Mouse (Mus musculus) neural tube, embryonic 15.5 days (tissue): ENCODE measurements at regions not wholly inside any gene's neighbourhood (a gene's known extent, or its start where the extent isn't known, plus 50 kb on each side); places are given as distances from the start of the nearest gene placed in this dataset.

Experiments
- ATAC-seq: fragments of 200-750 bp; cut with Nextera tagmentation; 2 replicates; pipeline ENCODE4 v1.8.0; 2017; ENCODE audit warnings: mild to moderate bottlenecking, moderate TSS enrichment, moderate library complexity; ENCODE audit not compliant: low FRiP score
- H3K27ac ChIP-seq: fragments of 300-500 bp; sonication (generic); replicated peaks from 2 replicates; pipeline ENCODE4 v1.5.1; 2015; ENCODE audit warnings: mild to moderate bottlenecking, inconsistent platforms
- H3K27me3 ChIP-seq: fragments of 300-500 bp; sonication (generic); replicated peaks from 2 replicates; pipeline ENCODE4 v1.6.1; 2015; ENCODE audit warnings: inconsistent platforms
- H3K36me3 ChIP-seq: fragments of 300-500 bp; sonication (generic); 2 replicates; pipeline ENCODE4 v1.6.1; 2015; ENCODE audit warnings: inconsistent platforms
- H3K4me1 ChIP-seq: fragments of 300-500 bp; sonication (generic); 2 replicates; pipeline ENCODE4 v1.6.1; 2015; ENCODE audit warnings: inconsistent platforms
- H3K4me2 ChIP-seq: fragments of 300-500 bp; sonication (generic); 2 replicates; pipeline ENCODE4 v1.6.1; 2015; ENCODE audit warnings: inconsistent platforms, mild to moderate bottlenecking, moderate library complexity
- H3K4me3 ChIP-seq: fragments of 300-500 bp; sonication (generic); replicated peaks from 2 replicates; pipeline ENCODE4 v1.5.1; 2015; ENCODE audit warnings: mild to moderate bottlenecking, inconsistent platforms
- H3K9ac ChIP-seq: fragments of 300-500 bp; sonication (generic); replicated peaks from 2 replicates; pipeline ENCODE4 v1.6.1; 2015; ENCODE audit warnings: mild to moderate bottlenecking, inconsistent platforms
- H3K9me3 ChIP-seq: fragments of 300-500 bp; sonication (generic); replicated peaks from 2 replicates; pipeline ENCODE4 v1.6.1; 2016; ENCODE audit warnings: inconsistent platforms
- WGBS: fragments of 180-500 bp; shearing (Covaris S2); methylation state at CpG from one replicate; pipeline ENCODE4 v1.1.7; 2015; ENCODE audit warnings: mixed read lengths; 5-methylcytosine and 5-hydroxymethylcytosine counted together

GRCm38 (mm10) chr1:105206216-105206615 is 150.3 kb downstream of the Rnf152 start:
- no peaks in the 10 kb centered on the region for H3K4me1 ChIP-seq
- no peak overlapping the region for H3K4me3 ChIP-seq
- no peak overlapping the region for H3K9ac ChIP-seq
- no peak overlapping the region for H3K4me2 ChIP-seq
- H3K27me3 ChIP-seq: no peaks in the 10 kb centered on the region
- ATAC-seq: no peak
- no peaks in the 10 kb centered on the region for H3K9me3 ChIP-seq
- H3K27ac ChIP-seq: no peak overlapping the region
- no peaks in the 10 kb centered on the region for H3K36me3 ChIP-seq

GRCm38 (mm10) chr1:105199305-105199704 is 157.2 kb downstream of the Rnf152 start:
- ATAC-seq: no peak
- Histone ChIP-seq H3K4me3 (no peak overlapping the region), H3K9me3 (no peaks in the 10 kb centered on the region), H3K27me3 (no peaks in the 10 kb centered on the region), H3K9ac (no peak overlapping the region), H3K4me1 (no peaks in the 10 kb centered on the region), H3K27ac (no peak overlapping the region), H3K4me2 (no peak overlapping the region), H3K36me3 (no peaks in the 10 kb centered on the region)
- WGBS: 84% methylated on average over 3 of the region's 3 CpGs

DNA sequence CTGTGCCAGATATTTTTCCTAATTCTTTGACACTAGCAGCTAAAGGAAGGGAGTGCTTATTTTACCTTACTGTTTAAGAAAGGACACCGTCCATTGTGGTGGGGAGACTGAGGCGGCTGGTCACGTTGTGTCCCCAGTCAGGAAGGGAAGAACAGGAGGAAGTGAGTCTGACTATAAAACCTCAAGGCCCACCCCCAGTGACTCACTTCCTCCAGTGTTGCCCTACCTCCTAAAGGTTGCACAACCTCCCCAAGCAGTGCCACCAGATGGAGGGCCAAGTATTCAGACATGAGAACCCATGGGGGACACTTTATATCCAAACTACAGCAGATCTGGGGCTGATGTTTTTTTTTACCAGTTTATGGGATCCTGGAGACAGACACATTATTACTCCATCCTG is 165.4 kb downstream of the Rnf152 start:
- H3K36me3 ChIP-seq: no peaks in the 10 kb centered on the region
- WGBS: 90% methylated on average over 3 of the region's 3 CpGs
- no peak for ATAC-seq

GRCm38 (mm10) chr1:105188920-105189266 is 167.6 kb downstream of the Rnf152 start:
- Histone ChIP-seq H3K4me3 (no peak overlapping the region), H3K27me3 (no peaks in the 10 kb centered on the region), H3K36me3 (no peaks in the 10 kb centered on the region), H3K9ac (no peak overlapping the region), H3K9me3 (no peaks in the 10 kb centered on the region), H3K4me2 (no peak overlapping the region), H3K27ac (no peak overlapping the region), H3K4me1 (no peaks in the 10 kb centered on the region)
- no peak for ATAC-seq

More for the DNA sequence above, 165.4 kb downstream of the Rnf152 start:
- Histone ChIP-seq H3K4me1 (no peaks in the 10 kb centered on the region), H3K27me3 (no peaks in the 10 kb centered on the region), H3K27ac (no peak overlapping the region), H3K9ac (no peak overlapping the region), H3K4me3 (no peak overlapping the region), H3K9me3 (no peaks in the 10 kb centered on the region), H3K4me2 (no peak overlapping the region)

GRCm38 (mm10) chr1:105188210-105188919 is 168.1 kb downstream of the Rnf152 start:
- Histone ChIP-seq H3K4me1 (no peaks in the 10 kb centered on the region), H3K4me3 (no peak overlapping the region), H3K4me2 (no peak overlapping the region), H3K36me3 (no peaks in the 10 kb centered on the region), H3K9ac (no peak overlapping the region), H3K27me3 (no peaks in the 10 kb centered on the region), H3K9me3 (no peaks in the 10 kb centered on the region), H3K27ac (no peak overlapping the region)
- no peak for ATAC-seq
- WGBS: 83% methylated on average over 3 of the region's 3 CpGs

DNA sequence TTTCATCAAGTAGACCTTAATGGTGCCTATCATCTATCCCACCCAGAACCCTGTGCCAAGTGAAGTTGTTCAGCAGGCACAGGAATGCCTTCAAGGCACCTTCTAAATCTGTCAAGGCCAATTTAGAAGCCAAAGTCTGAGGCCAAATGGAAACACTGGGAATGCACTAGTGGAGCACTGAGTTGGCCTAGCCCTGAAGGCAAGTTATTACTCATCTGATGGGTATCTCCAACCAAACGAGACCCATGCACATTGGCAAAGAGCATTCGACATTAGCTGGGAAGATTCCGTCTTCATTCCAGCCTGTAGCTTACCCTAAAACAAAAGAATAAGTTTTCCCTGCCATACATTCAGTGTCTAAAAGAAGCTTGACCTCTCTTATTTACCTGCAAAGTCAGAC is 172.0 kb downstream of the Rnf152 start:
- H3K4me2 ChIP-seq: no peak overlapping the region
- H3K9ac ChIP-seq: no peak overlapping the region
- 90% methylated on average over 3 of the region's 3 CpGs for WGBS

GRCm38 (mm10) chr1:105179371-105179823 is 177.1 kb downstream of the Rnf152 start:
- H3K36me3 ChIP-seq: no peaks in the 10 kb centered on the region
- ATAC-seq: peak; percentile 63; the same call in 1 of the 2 replicates
- no peak overlapping the region for H3K27ac ChIP-seq
- no peaks in the 10 kb centered on the region for H3K9me3 ChIP-seq
- H3K4me3 ChIP-seq: no peak overlapping the region
- H3K9ac ChIP-seq: no peak overlapping the region
- no peaks in the 10 kb centered on the region for H3K27me3 ChIP-seq
- 48% methylated on average over 3 of the region's 3 CpGs for WGBS
- H3K4me1 ChIP-seq: peaks cover 13% of the 10 kb centered on the region
- no peak overlapping the region for H3K4me2 ChIP-seq

More for the DNA sequence above, 172.0 kb downstream of the Rnf152 start:
- H3K9me3 ChIP-seq: no peaks in the 10 kb centered on the region
- no peak overlapping the region for H3K27ac ChIP-seq
- no peaks in the 10 kb centered on the region for H3K36me3 ChIP-seq
- no peak; the same call in 1 of the 2 replicates for ATAC-seq
- no peak overlapping the region for H3K4me3 ChIP-seq
- H3K4me1 ChIP-seq: peaks cover under 1% of the 10 kb centered on the region
- no peaks in the 10 kb centered on the region for H3K27me3 ChIP-seq

DNA sequence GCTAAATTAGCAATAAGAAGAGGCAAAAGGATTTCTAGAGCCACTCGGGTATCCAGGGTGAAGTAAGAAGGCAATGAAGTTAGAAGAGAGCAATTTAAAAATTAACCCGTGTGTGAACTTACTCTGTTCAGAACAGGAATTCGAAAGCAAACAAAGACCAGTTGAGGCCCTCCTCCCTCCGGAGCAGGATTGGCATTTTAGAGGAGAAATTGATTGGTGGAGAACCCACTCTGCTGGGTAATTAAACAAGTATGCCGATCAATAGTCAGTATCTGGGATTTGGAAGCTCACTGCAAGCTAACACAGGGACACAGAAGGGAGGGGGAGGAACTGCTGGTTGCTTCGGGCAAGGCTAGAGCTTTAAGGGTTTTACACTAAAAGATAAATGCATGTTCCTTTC is 177.7 kb downstream of the Rnf152 start:
- Histone ChIP-seq H3K36me3 (no peaks in the 10 kb centered on the region), H3K9me3 (no peaks in the 10 kb centered on the region), H3K4me1 (peaks cover 13% of the 10 kb centered on the region), H3K4me3 (no peak overlapping the region), H3K4me2 (no peak overlapping the region), H3K27ac (peak overlapping the region; percentile 34), H3K27me3 (no peaks in the 10 kb centered on the region), H3K9ac (no peak overlapping the region)
- WGBS: 16% methylated on average over 6 of the region's 6 CpGs
- ATAC-seq: peak; percentile 65

DNA sequence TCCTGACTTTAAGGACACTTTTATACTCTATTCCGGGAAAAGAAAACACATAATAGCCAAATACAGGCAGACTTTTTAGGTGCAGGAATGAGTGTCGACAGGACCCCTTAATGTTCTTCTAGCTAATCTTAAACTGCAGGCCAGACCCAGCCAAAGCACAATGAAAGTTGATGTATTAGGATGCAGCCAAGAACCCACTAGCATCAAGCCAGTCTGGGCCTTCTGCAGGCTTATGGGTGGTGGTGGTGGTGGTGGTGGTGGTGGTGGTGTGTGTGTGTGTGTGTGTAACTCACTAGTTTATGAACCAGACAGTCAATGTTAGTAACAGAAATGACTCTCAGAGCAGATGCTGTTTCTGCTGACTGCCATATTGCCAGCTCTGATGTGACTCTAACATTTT is 178.6 kb downstream of the Rnf152 start:
- Histone ChIP-seq H3K4me1 (peaks cover 13% of the 10 kb centered on the region), H3K9ac (no peak overlapping the region), H3K4me2 (no peak overlapping the region), H3K27ac (no peak overlapping the region), H3K4me3 (no peak overlapping the region), H3K36me3 (no peaks in the 10 kb centered on the region), H3K9me3 (no peaks in the 10 kb centered on the region), H3K27me3 (no peaks in the 10 kb centered on the region)
- no peak for ATAC-seq
- 85% methylated on average over 2 of the region's 2 CpGs for WGBS

- no peak for ATAC-seq
- WGBS: 85% methylated on average over 10 of the region's 10 CpGs
- Histone ChIP-seq H3K36me3 (no peaks in the 10 kb centered on the region), H3K4me3 (no peak overlapping the region), H3K27ac (no peak overlapping the region), H3K27me3 (no peaks in the 10 kb centered on the region), H3K4me2 (no peak overlapping the region), H3K4me1 (peaks cover 13% of the 10 kb centered on the region), H3K9me3 (no peaks in the 10 kb centered on the region), H3K9ac (no peak overlapping the region)
These were observed 179.3 kb downstream of the Rnf152 start for GRCm38 (mm10) chr1:105177015-105177762.

GRCm38 (mm10) chr1:105170979-105171378 is 185.5 kb downstream of the Rnf152 start:
- no peaks in the 10 kb centered on the region for H3K4me1 ChIP-seq
- no peaks in the 10 kb centered on the region for H3K9me3 ChIP-seq
- H3K4me2 ChIP-seq: no peak overlapping the region
- H3K27ac ChIP-seq: no peak overlapping the region
- no peak overlapping the region for H3K4me3 ChIP-seq
- no peaks in the 10 kb centered on the region for H3K36me3 ChIP-seq
- 86% methylated on average over 1 of the region's 1 CpGs for WGBS
- no peak for ATAC-seq
- no peak overlapping the region for H3K9ac ChIP-seq
- H3K27me3 ChIP-seq: no peaks in the 10 kb centered on the region

DNA sequence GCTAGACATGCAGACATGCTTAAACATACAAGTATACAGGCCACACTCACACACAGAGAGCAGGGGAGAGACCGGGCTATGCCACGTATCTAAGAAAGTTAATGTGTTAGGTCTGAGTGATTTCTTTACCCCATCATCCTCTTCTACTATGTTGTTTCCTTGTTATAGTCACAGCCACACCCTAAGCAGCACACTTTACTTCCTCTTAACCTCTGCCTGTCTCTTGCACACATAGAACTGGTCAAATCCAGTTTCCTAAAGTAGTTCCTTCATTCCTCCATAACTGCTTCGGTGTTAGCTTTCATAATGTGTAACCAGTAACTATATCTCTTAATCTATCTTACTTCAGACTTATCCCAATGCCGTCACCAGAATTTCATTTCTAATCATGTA is 186.4 kb downstream of the Rnf152 start:
- no peak overlapping the region for H3K9ac ChIP-seq
- H3K4me2 ChIP-seq: no peak overlapping the region
- H3K4me3 ChIP-seq: no peak overlapping the region
- no peaks in the 10 kb centered on the region for H3K36me3 ChIP-seq
- no peak overlapping the region for H3K27ac ChIP-seq
- no peaks in the 10 kb centered on the region for H3K4me1 ChIP-seq
- WGBS: 96% methylated on average over 4 of the region's 4 CpGs
- H3K27me3 ChIP-seq: no peaks in the 10 kb centered on the region
- ATAC-seq: no peak
- no peaks in the 10 kb centered on the region for H3K9me3 ChIP-seq
